Mouse (Mus musculus): ENCODE data around the gene Mylk. TPM values are rescaled to one million over a fixed set of nuclear protein-coding genes. Genes with fewer than 3 reads are reported as not detected.

Gene Mylk
- total RNA-seq, 2 experiments from 2014 or later = 43.6 to 58.9 TPM

- DNase-seq (ENCODE audit: low spot score in 2 of 2) = no peak
Observed at GRCm38 (mm10) chr16:34839704-34840331, 94.8 kb downstream of the Mylk start.

GRCm38 (mm10) chr16:34844783-34845182 lies 99.8 kb downstream of the Mylk start:
- DNase-seq (ENCODE audit: low spot score in 2 of 2) = no peak

GRCm38 (mm10) chr16:34847638-34848037 lies 102.6 kb downstream of the Mylk start:
- no peak for DNase-seq (ENCODE audit: low spot score in 2 of 2)

GRCm38 (mm10) chr16:34854066-34854465 lies 109.1 kb downstream of the Mylk start:
- DNase-seq (ENCODE audit: low spot score in 2 of 2) = no peak

- DNase-seq (ENCODE audit: low spot score in 2 of 2) = no peak
Observed at GRCm38 (mm10) chr16:34855136-34855535, 110.1 kb downstream of the Mylk start.

- DNase-seq (ENCODE audit: low spot score in 2 of 2) = no peak
Observed at GRCm38 (mm10) chr16:34855751-34856150, 110.7 kb downstream of the Mylk start.

- no peak for DNase-seq (ENCODE audit: low spot score in 2 of 2)
Observed at GRCm38 (mm10) chr16:34857631-34858030, 112.6 kb downstream of the Mylk start.

- DNase-seq (ENCODE audit: low spot score in 2 of 2) = no peak
Observed at GRCm38 (mm10) chr16:34860761-34861160, 115.8 kb downstream of the Mylk start.

- no peak for DNase-seq (ENCODE audit: low spot score in 2 of 2)
Observed at GRCm38 (mm10) chr16:34861744-34862365, 116.8 kb downstream of the Mylk start.

- DNase-seq (ENCODE audit: low spot score in 2 of 2) = no peak
Observed at GRCm38 (mm10) chr16:34865373-34865772, 120.4 kb downstream of the Mylk start.

GRCm38 (mm10) chr16:34867217-34867616 lies 122.2 kb downstream of the Mylk start:
- no peak for DNase-seq (ENCODE audit: low spot score in 2 of 2)

- DNase-seq (ENCODE audit: low spot score in 2 of 2) = no peak
Observed at GRCm38 (mm10) chr16:34880031-34880778, 135.2 kb downstream of the Mylk start.

- no peak for DNase-seq (ENCODE audit: low spot score in 2 of 2)
Observed at GRCm38 (mm10) chr16:34880815-34881214, 135.8 kb downstream of the Mylk start.

GRCm38 (mm10) chr16:34887037-34887436 lies 142.0 kb downstream of the Mylk start:
- no peak for DNase-seq (ENCODE audit: low spot score in 2 of 2)

- DNase-seq (ENCODE audit: low spot score in 2 of 2) = no peak
Observed at GRCm38 (mm10) chr16:34894016-34894415, 149.0 kb downstream of the Mylk start.

GRCm38 (mm10) chr16:34895916-34896315 lies 150.9 kb downstream of the Mylk start:
- no peak for DNase-seq (ENCODE audit: low spot score in 2 of 2)

- no peak for DNase-seq (ENCODE audit: low spot score in 2 of 2)
Observed at GRCm38 (mm10) chr16:34896996-34897395, 152.0 kb downstream of the Mylk start.

- no peak for DNase-seq (ENCODE audit: low spot score in 2 of 2)
Observed at GRCm38 (mm10) chr16:34898057-34898789, 153.2 kb downstream of the Mylk start.

GRCm38 (mm10) chr16:34899071-34899808 lies 154.2 kb downstream of the Mylk start:
- DNase-seq (ENCODE audit: low spot score in 2 of 2) = no peak

- no peak for DNase-seq (ENCODE audit: low spot score in 2 of 2)
Observed at GRCm38 (mm10) chr16:34899997-34900396, 155.0 kb downstream of the Mylk start.

- DNase-seq (ENCODE audit: low spot score in 2 of 2) = no peak
Observed at GRCm38 (mm10) chr16:34900471-34900870, 155.5 kb downstream of the Mylk start.

Measured in adrenal gland, adult 18-20 months (tissue).